Mouse (Mus musculus): ENCODE data around the gene Abcb11. TPM values are rescaled to one million over a fixed set of nuclear protein-coding genes. Genes with fewer than 3 reads are reported as not detected.

Gene Abcb11
- total RNA-seq, 2 experiments from 2014 or later, result 0.14 to 0.18 TPM

- no peak for DNase-seq (ENCODE audit: low spot score in 2 of 2)
Observed at GRCm38 (mm10) chr2:69275875-69276274, 66.5 kb downstream of the Abcb11 start.

DNA sequence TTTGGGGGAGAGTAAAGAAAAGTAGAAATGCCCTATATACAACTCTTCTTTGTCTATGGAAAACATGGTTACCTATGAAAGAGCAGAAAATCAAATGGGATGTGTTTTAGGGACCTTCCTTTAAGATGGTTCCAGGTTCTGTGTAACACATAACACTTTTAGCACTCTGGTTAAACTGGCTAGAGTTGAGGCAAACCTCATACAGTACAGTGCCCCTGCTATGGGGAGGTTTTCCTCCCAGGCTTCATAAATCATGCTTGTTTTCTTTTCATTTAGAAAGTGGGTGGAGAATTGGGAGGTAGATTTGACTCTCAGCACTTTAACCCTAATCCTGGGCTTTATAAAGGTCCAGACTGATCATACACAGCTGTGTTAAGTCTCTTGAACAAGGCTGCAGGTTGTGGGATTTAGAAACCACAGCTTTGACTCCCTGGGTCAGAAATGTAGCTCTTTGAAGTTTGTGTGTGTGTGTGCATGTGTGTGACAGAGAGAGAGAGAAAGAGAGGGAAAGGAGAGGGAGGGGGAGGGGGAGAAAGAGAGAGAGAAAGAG lies 78.3 kb downstream of the Abcb11 start:
- DNase-seq (ENCODE audit: low spot score in 2 of 2), result no peak

GRCm38 (mm10) chr2:69248221-69248755 lies 94.1 kb downstream of the Abcb11 start:
- DNase-seq (ENCODE audit: low spot score in 2 of 2), result no peak

DNA sequence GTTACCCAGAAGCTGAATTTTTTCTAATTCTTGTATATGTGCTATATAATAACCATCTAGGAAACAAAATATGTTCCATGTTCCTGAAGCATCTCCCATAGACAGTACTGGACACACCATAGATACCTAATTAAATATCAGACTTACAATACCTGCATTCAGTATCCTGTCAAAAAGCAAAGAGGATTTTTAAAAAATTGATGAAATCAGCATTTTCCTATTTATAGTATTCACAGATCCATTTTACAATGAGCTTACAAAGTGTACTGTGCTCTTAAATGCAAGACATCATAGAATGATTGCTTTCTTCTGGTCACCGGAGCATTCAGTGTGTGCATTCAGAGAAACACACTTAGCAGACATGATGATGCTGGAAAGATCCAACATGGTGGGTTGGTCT lies 95.3 kb downstream of the Abcb11 start:
- DNase-seq (ENCODE audit: low spot score in 2 of 2), result no peak

DNA sequence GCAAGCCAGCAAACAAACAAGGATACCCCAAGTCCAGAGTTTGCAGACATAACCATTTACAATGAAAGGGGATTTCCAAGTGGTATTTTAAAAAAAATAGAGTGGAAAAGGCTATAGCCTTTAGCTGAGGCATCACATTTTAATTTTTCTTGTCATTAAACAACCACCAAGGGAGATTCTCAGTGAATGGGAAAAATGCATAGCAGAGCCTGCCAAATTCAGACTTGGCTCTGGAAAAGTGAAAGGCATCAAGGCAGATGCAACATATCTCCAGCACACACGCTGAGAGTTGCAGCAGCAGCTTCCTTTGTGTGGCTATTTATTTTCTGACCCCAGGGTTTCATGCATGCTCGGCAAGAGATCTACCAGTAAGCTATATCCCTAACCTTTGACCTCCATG lies 97.5 kb downstream of the Abcb11 start:
- no peak for DNase-seq (ENCODE audit: low spot score in 2 of 2)

- no peak for DNase-seq (ENCODE audit: low spot score in 2 of 2)
Observed at GRCm38 (mm10) chr2:69239315-69239714, 103.1 kb downstream of the Abcb11 start.

GRCm38 (mm10) chr2:69234976-69235678 lies 107.3 kb downstream of the Abcb11 start:
- DNase-seq (ENCODE audit: low spot score in 2 of 2), result no peak

GRCm38 (mm10) chr2:69232101-69232500 lies 110.3 kb downstream of the Abcb11 start:
- DNase-seq (ENCODE audit: low spot score in 2 of 2), result no peak

DNA sequence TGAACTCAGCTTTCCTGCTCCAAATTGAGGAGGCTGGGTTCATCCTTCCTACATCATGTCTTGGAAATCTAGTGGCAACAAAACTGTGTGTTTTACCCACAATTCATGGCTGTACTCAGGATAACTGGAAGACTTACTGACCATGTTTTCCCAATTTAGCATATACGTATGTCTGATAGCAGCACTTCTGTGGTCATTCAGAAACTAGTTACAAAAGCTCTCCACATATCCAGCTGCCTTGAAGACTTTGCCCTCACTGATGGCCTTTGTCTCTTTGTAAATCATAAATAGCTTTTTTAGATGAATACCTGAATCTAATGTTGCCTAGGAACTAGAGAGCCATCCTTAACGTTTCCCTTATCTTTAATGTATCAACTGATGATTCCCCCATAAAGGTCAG lies 112.3 kb downstream of the Abcb11 start:
- DNase-seq (ENCODE audit: low spot score in 2 of 2), result no peak

DNA sequence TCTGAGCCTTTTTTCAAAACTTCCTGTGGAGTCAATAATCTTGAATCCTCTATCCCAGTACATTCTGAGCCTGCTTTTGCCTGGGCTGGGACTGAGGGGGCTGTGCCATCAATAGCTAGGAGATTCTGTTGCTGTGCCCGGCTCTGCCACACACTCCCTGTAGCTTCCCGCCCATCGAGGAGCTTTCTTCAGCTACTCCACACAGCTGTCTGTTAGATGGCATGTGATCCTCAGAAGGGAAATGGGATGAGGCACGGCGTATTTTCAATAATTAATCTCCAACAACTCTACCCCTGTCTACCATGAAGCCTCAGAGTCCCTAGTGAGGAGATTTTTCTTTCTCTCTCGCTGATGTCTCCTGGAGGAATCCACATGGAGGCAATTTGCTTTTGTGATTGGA lies 113.8 kb downstream of the Abcb11 start:
- DNase-seq (ENCODE audit: low spot score in 2 of 2), result no peak

DNA sequence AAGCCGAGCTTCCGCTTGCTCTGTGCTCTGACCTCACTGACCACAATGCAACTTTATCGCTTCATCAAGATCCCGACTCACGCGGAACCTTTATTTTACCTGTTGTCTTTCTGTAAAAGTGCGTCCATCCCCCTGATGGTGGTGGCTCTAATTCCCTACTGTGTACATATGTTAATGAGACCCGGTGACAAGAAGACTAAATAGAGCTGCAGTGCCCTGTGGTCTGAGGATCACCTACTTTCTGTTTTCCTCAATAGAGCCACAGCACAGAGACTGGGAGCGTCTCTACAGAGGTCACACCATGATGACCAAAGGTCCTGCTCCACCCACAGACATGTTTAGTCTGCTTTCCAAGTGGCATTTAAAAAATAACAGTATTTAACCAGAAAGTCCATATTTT lies 115.5 kb downstream of the Abcb11 start:
- no peak for DNase-seq (ENCODE audit: low spot score in 2 of 2)

DNA sequence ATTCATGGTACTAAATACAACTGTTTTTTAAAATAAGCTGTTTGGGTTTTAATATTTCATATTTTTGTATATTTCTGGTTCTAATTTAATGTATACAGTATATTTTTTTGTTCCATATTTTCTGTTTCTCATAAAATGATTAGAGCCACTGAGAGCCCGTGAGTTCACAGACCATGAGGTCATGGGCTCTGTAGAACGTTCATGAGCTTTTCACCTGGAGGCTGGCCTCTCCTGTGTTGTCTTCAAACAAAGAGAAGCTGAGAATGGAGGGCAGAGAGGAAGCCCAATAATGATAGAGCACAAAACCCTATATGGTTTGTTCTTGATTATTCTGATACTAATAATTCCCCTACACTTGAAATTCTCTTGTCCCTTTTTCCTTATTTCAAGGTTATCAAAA lies 117.7 kb downstream of the Abcb11 start:
- no peak for DNase-seq (ENCODE audit: low spot score in 2 of 2)

GRCm38 (mm10) chr2:69222815-69223214 lies 119.6 kb downstream of the Abcb11 start:
- no peak for DNase-seq (ENCODE audit: low spot score in 2 of 2)

- no peak for DNase-seq (ENCODE audit: low spot score in 2 of 2)
Observed at GRCm38 (mm10) chr2:69221868-69222416, 120.5 kb downstream of the Abcb11 start.

DNA sequence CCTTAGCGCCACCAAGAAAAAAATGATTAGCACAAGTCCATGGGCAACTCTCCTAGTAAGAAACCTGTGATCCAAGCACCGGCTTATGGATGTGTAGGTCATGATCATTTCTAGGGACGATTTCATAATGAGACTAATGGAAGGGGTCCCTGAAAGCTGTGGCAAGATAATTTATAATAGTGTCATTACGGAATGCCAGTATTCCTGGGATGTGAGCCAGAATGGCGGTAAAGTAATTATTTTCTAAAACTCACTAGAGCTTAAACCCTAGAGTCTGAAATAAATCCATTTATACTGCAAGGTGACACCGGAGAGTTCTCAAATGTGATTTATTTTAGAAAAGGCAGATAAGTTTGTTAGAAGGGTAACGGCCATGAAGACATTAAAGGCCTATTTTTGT lies 127.2 kb downstream of the Abcb11 start:
- DNase-seq (ENCODE audit: low spot score in 2 of 2), result no peak

GRCm38 (mm10) chr2:69212652-69213051 lies 129.8 kb downstream of the Abcb11 start:
- no peak for DNase-seq (ENCODE audit: low spot score in 2 of 2)

DNA sequence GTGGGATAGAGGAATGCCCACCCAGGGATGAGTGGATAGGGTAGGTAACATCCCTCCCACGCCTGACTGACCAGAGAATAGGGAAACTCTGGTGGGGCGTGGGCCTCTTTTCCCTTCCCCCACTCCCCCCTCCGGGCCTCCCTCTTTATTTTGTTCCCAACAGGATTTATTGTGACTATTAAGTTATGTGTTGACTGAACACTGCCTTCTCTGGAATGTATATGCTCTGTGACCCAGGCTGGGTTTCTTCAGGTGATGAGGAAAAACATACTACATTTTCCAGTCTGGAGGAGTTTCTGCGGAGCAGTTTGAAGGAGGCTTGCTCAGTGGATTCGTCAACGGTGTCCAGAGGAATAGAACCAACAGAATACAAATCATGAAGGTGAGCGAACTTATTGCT lies 131.6 kb downstream of the Abcb11 start, which contains the start of gene G6pc2:
Gene G6pc2, plus strand, starts transcription at position 301 of the 400 bp plus-strand sequence.
- DNase-seq (ENCODE audit: low spot score in 2 of 2), result no peak

DNA sequence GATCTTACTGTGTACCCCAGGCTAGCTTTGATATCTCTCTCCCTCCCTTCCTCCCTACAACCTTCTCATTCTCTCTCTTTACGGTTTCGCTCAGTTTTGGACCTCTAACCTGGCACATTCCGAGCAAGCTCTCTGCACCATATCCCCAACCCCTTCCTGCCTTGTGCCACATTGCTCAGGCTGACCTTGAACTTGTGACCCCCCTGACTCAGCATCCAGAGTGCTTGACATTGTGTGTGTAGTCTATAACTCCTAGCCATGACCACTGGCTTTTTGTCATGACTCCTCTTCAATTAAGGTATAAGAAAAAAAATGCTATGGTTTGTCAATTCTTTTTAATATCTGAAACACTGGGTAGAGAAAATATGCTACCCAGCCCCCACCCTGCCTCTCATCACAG lies 132.7 kb downstream of the Abcb11 start:
- no peak for DNase-seq (ENCODE audit: low spot score in 2 of 2)

DNA sequence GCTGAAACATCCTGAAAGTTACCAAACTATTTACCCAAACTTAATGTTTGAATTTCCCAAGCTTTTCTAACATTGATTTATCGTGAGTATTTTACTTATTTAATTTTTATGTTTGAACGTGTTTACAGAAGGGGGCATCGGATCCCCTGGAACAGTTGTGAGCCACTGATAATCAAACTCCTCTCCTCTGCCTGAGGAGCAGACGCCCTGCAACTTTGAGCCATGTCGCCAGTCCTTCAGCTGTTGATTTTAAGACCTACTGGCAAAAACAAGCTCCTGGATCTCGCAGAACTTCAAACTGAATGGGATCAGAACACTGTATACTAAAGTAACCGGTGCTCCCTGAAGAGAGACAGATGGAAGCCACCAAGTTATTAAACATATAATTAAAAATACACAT lies 135.9 kb downstream of the Abcb11 start:
- no peak for DNase-seq (ENCODE audit: low spot score in 2 of 2)

DNA sequence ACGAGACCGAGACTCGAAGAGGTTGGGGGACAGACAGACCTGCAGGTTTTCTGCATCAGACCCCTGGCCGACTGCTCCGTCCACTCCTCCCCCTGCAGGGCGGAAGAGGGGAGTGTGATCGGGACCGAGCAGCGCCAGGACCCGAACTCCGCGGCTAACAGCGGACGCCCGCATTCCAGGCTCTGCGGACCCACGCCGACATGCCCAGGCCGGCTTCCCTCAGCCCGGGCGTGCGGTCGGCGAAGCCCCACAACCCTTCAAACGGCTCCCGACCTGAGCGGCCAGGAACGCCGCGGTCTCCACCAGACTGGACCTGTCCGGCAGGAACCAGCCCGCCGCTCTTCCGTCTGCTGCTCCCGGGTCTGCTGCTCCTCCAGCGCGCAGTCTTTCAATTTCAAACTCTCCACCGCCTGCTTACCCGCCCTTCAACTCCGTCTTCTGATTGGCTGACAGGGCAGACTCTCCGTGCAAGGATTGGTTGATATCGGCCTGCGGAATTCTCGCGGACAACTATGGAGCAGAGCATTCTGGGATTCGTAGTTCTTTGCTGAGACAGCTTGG lies 136.5 kb downstream of the Abcb11 start, which contains the start of gene Spc25:
Gene Spc25, minus strand, starts transcription at position 404 of the 561 bp plus-strand sequence.
- peak; percentile 79 to 88 for DNase-seq (ENCODE audit: low spot score in 2 of 2)

- no peak for DNase-seq (ENCODE audit: low spot score in 2 of 2)
Observed at GRCm38 (mm10) chr2:69205185-69205584, 137.2 kb downstream of the Abcb11 start.

GRCm38 (mm10) chr2:69193555-69193954 lies 148.9 kb downstream of the Abcb11 start:
- no peak for DNase-seq (ENCODE audit: low spot score in 2 of 2)

All from layer of hippocampus, postnatal 10 days (tissue).